Mouse (Mus musculus) layer of hippocampus, adult 9-10 months (tissue): ENCODE measurements around the gene Skp2.
A peak's percentile ranks its signal among the peaks of the same experiment; 100 is the strongest.

ENCODE experiments used
- DNase-seq: peaks from one replicate; pipeline ENCODE4 v3.0.0; 2022; ENCODE audit warnings: low spot score

Skp2 gene

GRCm38 (mm10) chr15:9074671-9075070, 80.6 kb downstream of the Skp2 start:
- DNase-seq, result no peak

GRCm38 (mm10) chr15:9074139-9074538, 81.1 kb downstream of the Skp2 start:
- no peak for DNase-seq

GRCm38 (mm10) chr15:9073684-9074083, 81.5 kb downstream of the Skp2 start:
- DNase-seq, result no peak

GRCm38 (mm10) chr15:9073067-9073608, 82.1 kb downstream of the Skp2 start:
- no peak for DNase-seq

GRCm38 (mm10) chr15:9072630-9073029, 82.6 kb downstream of the Skp2 start:
- no peak for DNase-seq

- DNase-seq, result no peak
These were observed 83.4 kb downstream of the Skp2 start for GRCm38 (mm10) chr15:9071556-9072544.

GRCm38 (mm10) chr15:9070912-9071555, 84.2 kb downstream of the Skp2 start, which contains the start of gene Nadk2:
Gene Nadk2 (plus strand): TSS chr15:9071260.
- peak; percentile 97 for DNase-seq

GRCm38 (mm10) chr15:9070353-9070752, 84.9 kb downstream of the Skp2 start:
- no peak for DNase-seq

- DNase-seq, result no peak
These were observed 86.3 kb downstream of the Skp2 start for GRCm38 (mm10) chr15:9068881-9069280.
